Mouse (Mus musculus) kidney, postnatal 10 days (tissue): ENCODE results near the gene 6330403K07Rik.

Experiments used
- DNase-seq: peaks from one replicate; pipeline ENCODE4 v3.0.0; 2021; ENCODE audit warnings: mixed read lengths

6330403K07Rik gene

DNA sequence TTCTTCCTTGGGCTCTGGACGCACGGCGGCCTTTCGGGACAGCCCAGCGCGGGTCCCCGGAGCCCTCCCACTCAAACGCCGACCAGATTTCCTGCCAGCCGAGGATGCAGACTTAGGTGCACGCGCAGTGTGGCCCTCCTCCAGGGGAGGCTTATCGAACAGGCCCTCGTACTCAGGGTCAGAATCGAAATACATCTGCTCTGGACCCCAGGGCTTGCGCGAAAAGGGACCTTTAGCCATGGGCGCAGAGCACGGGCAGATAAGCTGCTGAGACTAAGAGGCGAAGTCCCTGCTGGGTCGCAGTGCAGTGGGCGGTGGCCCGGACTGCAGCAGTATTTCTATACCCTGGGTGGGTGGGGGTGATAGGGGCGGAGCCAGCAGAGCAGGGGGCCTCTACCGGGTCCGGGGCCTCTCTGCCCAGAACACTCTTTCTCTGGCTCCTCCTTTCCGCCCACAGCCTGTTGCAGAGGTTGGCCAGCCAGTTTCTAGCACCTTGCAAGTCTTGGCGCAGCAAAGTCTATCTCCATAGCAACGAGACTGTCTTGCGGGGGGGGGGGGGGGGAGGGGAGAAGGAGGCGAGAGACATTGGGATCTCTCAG is at the start of gene 6330403K07Rik:
Gene 6330403K07Rik, minus strand, starts transcription at position 351 of the 599 bp plus-strand sequence.
- peak; percentile 60 for DNase-seq

DNA sequence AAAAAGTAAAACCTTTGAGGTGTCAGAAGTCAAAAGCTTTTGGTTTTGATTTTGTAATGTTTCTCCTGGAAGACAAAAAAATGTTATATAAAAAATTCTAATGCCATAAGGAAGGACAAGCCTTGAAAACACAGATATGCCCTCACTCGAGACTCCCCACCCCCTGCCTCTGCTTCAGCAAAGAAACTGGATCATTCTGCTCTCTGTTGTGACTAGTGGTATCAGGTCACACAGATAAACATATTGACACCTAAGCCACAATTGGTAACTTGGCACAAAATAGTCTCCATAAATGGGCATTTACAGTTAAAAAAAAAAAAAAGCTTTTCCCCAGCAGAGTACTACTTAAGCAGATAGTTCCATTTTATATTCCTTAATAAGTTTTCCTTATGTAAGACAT is 43.0 kb upstream of the 6330403K07Rik start:
- no peak for DNase-seq

DNA sequence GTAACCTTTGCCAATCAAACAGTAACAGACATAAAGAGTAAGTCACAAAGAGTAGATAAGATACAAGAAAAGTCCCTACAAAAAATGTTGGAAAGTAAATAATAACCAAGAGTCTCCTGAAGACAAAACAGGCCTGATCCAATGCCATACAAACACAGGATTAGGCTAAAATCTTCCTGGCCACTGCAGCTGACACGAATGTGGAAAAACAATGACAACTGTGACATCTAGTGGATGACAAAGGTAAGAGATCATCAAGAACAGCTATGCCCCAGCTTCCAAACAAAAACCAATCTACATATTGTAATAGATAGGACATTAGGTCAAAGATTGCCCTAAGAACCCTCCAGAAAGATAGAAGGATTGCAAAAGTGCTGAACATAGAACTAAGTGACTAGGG is 19.2 kb upstream of the 6330403K07Rik start:
- peak; percentile 10 for DNase-seq

DNA sequence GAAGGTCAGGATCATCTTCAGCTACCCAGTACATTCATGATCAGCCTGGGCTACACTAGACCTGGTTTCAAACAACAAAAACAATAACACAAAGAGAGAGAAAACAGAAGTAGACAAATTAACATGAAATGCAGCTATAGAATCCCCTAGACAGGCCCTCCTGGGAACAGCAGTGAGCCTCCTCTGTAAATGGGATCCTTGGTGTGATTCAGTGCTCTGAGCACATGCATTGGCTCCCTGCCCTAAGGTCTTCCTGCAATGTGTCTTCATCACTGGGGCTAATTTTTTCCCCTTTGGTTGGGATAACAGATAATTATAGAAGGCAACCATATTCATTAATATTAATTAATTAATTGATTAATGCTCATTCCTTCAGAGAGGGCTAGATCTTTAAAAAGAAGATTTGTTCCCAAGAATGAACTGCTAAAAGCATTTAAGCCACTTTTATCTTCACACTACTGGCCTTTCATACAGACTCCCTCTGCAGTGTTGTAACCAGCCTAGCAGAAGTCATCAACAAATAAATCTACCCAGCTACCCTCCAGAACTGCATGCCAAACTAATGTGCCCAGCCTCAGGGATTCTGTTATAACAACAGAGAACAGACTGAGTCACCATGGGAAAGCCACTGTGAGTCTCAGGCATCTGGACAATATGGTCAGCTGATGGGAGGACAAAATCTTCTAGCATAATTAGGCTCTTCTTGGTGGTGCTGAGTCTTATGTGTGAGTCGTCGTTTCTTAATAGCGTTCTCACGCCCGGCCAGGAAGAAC is 6.4 kb upstream of the 6330403K07Rik start:
- DNase-seq = no peak

DNA sequence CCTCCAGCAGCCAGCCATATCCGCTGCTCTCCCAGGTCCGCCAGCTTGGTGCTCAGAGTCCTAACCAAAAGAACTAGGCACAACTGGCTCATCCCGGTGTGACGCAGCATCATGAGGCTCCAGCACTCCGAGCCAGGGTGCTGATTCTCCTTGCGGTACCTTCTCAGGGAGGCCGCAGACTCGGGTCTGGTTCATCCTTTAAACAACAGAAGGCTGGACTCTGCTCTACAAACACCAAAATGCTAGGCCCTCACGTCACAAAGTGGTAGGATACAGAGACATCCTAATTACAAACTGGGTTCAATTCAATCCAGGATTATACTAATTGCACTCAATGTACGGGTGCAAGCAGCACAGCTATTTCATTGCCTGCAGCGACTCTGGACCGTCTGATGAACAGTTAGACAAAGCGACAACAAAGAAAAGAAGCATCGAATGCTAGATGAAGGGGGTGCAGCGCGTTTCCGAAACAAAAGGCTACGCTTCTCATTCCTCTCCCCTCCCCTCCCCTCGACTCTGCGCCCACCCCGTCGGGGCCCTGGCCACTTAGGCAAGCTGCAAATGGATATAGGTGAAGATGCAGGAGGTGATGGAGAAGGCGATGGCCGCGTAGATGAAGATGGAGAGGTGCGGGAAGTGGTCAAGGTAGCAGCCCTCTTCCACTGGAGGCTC is 686 bp downstream of the 6330403K07Rik start:
- DNase-seq = peak; percentile 13

DNA sequence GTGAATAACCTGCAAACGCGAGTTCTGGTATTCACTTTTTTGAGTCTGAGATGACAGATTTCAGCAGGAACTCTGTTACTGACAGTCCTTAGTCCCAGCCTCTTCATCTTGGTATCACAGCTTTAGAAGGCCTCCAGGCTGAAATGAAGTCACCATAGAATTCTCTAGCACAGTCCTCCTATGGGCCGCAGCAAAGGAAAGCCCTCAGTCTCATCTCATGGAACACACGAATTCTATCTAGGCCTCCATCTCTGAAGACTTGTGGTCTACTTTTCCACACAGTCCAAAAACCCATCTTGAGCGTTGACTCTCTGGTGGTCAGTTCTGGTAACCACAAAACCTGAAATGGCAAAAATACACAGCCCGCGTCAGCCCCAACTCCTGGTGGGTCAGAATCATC is 1.2 kb downstream of the 6330403K07Rik start:
- no peak for DNase-seq

DNA sequence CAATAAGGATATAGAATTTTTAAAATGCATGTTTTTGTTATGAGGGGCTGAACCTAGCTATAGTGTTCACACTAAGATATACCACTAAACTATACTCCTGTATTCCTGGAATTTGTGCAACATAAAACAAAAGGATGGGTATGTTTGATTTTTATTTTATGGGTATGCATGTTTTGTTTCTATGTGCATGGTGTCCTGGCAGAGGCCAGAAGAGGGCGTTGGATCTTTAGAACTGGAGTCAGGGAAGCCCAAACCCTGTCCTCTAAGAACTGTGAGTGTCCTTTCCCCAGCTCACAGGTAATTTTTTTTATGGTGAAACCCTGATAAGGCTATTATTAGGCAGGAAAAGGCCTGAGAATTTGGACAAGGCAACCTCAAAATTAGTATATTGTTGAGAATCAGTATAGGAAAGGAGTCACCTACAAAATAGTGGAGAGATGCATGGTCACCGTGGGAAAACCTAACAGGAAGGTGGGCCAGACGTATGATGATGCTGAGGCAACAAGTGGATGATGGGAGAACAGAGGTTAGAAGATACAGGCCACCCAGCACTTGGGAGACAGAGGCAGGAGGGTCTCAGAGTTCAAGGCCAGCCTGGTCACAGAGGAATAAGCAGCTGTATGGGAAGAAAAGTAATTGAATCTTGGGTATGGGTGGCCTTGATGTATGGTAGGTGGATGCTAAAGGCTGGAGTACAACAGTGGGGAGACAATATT is 3.8 kb downstream of the 6330403K07Rik start:
- no peak for DNase-seq

DNA sequence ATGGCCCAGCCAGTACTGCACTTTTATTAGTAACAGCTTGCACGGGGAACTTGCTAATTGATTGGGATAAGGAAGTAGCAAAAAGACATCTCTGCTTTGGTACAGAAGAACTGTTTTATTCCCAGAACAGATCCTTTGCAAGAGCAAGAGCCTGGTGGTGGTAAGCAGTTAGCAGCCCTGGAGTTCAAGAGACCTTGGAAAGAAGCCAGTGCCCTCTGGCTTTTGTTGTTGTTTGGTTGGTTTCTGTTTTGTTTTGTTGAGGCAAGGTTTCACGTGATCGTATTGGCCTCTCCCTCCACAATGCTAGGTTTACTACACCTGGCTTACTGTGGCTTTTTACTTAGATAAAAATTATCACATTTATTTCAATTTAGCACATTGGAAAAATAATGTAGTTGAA is 5.0 kb downstream of the 6330403K07Rik start:
- no peak for DNase-seq

DNA sequence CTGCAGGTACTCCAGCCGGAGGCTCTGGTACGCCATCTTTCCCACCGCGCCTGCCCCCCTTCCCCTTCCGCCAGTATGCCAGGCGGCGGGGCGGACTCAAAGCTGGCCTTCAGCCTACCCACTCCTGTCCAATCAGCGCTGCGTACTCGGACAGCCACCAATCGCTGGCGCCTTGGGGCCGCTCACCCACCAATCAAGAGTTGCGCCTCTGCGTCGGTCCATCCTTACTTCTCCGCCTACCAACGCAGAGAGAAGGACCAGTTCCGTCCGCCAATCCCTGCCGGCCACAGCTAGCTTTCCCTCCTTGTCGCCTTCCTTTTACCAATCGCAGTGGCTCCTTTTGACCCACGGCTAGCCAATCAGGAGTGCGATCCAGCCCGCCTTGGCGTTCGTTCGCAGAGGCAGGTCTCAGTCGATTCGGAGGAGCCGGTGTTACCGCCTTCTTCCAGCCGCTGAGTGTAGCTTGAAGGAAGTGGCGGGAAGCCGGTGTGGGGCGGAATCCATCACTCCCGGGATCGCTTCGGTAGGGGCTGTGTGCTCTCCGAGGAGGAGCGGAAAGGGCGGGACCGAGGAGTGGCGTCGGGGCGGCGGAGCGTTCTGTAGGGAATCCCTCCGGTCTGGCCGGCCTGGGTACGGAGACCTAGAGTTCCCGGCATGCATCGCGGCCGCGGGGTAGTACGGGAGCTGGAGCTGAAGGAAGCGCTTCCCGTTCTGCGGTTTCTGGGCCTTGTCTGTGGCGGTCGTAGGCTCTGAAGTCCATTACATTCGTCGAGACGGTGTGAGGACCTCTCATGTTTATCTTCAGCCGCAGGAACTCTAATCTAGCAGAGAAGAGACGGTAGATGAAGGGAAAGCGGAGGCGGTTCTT is 13.9 kb downstream of the 6330403K07Rik start, which contains the start of the genes Mis12 and Derl2:
Gene Mis12, plus strand, starts transcription at position 411 of the 868 bp plus-strand sequence.
Gene Derl2, minus strand, starts transcription at position 641 of the 868 bp plus-strand sequence.
- peak; percentile 98 for DNase-seq

DNA sequence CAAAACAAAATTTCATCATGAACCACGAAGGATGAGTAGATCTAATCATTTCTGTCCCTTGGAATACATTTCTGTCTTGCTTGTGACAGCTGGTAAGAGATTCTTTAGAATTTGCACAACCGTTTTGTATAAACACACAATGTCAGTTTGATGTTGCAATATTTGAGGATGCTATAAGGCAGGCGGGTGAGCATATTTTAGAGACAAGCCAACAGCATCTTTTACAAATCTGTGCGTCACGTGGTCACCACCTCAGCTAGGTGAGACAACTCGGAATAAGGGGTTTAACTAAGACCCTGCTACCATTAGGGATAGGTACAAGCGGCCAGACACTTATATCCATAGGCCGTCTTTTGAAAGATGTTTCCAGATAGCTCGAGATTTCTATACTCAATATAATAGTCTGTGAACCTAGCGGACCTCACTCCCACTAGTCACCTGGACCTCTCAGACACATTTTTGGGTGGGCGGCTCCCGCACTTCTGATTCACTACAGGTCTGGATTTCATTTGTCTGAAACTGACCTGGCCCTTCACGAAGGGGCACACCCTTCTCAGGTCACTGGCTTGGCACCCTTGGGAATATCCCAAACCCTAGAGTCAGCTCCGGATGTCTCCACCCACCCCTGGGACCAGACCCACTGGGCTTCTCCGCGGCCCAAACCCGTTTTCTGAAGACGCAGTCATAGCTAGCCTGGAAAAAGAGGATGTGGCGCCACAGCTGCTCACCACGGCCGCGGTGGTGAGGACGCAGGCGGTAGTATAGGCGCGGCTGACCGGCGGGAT is 14.7 kb downstream of the 6330403K07Rik start:
- DNase-seq = no peak

DNA sequence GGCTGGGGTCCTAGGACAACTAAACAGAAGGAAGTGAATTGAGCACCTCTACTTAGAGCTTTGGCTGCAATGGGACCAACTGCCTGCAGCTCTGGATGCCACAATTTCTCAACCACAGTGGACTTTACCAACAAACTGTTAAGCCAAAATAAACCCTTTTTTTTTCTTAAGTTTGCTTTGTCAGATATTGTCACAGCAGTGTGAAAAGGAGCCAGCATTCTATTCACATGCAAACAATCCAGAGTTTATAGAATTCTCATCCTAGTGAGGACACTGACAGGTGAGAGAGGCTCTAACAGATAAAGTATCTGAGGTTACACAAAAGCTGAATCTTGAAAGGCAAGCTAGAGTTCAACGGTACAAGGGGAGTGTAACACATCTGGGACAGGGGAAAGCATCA is 16.3 kb downstream of the 6330403K07Rik start:
- DNase-seq = no peak

DNA sequence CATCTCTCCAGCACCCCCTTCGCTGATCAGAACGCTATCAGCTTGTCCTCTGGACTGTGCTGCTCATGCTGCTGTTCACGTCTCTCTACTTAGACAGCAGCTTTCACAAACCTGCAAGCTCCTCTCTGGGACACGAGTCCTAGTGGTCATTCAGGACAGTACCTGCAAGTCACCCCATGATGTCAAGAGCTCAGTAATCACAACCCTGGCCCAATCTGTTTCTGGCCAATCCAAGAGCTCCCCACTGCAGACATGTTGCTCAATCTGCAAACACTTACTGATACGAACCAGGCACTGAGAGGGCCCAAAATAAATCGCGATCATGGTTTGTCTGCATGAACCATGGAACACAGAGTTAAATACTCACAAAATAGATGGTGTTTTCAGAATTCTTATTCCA is 20.6 kb downstream of the 6330403K07Rik start:
- no peak for DNase-seq

DNA sequence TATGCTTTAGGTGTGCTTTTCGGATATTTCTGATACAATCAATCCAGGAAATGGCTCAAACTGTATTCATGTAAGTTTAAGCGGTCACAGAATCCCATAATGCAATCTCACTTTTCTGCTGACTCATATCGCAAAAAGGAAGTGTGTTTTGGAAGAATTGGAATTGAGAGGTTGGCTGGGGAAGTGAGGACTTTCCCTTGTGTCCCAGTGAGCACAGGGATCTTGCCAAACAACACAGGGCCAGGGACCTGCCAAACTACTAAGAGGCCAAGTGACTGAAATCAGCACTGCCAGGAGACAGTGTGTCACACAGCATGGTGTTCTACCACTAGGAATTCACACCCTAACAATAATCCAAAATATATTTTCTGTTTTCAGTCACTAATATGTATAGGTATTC is 25.0 kb downstream of the 6330403K07Rik start:
- no peak for DNase-seq

DNA sequence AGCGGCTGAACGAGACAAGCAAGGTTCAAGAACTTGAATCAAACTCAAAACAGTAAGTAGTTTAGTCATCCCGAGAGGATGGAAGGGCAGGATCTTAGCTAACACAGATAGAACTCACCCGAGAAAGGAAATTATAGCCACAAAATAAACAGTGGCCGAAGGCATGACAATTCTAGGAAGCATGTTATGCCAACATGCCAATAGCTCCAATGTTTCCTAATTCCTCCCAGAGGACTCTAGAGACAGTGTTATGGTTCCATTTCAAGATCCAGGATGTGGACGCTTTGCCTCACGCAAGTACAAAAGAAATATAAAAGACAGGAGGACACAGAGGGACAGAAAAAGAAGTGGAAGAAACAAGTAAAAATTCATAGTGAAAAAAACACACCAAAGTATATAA is 25.5 kb downstream of the 6330403K07Rik start:
- no peak for DNase-seq

DNA sequence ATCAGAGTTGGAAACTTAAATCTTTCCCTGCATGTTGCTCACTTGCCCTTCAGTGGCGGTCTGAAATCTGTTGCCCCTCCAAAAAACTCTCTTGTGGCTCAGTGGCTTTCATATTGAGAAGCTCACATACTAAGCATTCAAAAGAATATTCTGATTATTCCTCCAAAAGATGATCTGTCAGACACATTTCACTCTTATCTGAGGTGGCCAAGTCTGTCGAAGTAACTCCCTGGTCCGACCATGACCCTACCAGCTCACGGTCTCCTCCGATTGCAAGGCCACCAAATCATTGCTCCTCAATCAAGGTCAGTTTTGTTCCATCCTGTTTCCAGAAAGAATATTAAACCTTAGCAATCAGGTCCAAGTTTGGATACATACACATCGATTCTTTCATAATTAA is 26.3 kb downstream of the 6330403K07Rik start:
- DNase-seq = no peak

DNA sequence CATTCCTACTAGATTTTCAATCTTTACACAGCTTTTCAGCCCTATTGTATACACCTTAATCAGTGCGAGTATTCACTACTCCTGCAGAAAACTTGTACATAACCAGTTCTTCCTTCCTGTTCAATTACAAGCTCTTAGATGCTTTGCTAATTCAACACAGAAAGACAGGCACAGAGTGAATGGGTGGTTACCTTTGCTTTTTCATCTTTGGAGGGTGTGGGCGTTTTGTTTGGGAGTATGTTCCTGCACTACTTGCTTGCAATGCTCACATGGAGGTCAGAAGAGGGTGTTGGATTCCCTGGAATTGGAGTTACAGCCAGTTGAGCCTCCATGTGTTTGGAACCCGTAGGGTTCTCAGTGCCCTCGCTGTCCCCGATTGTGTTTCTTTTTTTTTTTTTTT is 28.3 kb downstream of the 6330403K07Rik start:
- DNase-seq = no peak

DNA sequence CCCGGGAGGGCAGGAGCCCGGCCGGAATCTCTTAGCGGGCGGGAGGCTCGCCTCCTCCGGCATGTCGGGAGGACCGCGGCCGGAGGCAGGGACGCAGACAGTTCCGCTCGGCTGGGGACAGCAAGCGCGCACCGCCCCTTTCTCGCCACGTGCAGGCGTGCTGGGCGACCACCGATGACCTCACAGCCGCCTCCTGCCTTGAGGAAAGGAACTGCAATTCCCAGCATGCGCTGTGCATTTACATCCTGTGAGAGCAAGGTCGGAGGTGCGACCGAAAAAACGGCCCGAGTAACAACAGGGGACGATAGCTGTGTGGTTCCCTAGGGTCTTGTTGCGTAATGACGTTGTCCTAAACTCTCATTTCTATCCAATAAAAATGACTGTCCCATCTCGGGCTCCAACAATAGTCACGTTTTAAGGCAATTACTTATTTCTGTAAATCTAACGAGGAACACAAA is 29.0 kb downstream of the 6330403K07Rik start, which contains the start of gene Dhx33:
Gene Dhx33, minus strand, starts transcription at position 122 of the 458 bp plus-strand sequence.
- peak; percentile 98 for DNase-seq

DNA sequence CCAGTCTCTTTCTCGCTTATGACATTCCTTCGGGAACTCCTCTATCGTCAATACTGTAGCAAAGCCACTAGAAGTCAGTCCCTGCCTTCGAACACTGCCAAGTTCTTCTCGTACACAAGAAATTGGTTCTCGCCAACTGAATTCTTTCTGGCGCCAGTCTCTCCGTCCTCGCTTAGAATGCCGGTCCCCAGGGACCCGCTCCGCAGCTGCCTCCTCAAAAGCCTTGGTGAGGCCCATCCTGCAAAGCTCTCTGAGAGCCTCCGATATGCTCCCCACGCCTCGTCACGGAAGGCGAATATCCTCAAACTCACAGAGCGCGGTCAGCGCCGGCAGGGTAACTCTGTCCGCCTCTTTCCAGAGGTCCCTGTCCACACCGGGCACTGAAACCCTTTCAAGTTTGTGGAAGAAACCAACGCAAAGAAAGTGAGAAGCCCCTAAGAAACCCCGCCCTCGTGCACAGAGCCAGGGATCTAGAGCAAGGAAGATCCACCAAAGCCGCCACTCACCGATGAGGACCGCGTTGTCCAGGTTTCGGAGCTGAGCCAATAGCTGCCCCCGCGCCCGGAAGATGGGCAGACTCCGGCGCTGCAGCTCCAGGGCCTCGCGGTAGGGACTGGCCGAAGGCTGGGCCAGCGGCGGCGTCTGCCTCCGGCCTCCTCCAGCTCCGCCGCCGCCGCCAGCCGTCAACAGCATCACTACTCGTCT is 29.6 kb downstream of the 6330403K07Rik start:
- DNase-seq = no peak

DNA sequence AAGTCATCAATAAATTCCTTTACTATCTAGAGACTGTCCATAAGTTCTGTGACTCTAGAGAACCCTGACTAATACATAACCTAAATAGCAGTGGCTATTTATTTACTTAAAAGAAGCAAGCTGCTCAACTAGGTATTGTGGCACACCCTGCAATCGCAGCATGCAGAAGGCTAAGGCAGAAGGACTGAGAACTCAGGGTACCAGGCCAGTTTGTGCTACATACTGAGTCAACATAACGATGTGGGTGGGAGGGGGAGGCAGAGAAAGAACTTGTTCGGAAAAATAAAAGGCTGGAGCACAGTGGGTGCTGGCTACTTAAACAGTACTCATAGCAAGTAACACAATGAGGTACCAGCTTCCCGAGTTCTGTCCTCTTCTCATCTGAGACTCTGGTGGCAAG is 32.1 kb downstream of the 6330403K07Rik start:
- DNase-seq = no peak

DNA sequence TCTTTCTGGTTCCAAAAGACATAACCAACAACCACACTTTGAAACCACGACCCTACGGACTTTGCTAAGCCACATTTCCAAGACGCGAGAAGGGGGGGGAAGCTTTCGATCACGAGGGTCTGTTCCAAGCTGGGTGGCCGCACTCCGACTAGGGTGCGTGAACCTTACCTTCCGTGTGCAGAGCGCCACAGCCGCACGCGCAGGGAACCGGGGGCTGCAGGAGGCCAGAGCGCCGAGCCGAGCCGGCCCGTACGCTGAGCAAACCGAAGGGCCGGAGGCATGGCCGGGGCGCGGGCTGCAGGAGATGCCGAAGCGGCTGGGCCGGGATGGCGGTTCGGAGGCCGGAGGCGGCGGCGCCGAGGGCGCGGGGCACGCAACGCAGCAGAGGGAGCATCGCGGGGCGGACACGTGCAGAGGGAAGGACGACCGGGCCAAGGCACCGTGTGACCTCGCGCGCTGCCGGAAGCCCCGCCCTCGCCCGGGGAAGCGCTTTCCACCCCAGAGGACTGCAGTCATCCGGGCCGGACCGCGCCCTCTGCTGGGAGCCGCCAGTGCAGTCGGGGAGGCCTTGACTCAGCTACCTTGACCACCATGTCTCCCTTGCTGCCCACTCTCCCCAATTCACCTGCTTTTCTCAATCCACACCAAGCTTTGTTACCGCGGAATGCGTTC is 50.6 kb downstream of the 6330403K07Rik start, which contains the start of gene C1qbp:
Gene C1qbp, minus strand, starts transcription at position 470 of the 672 bp plus-strand sequence.
- peak; percentile 98 for DNase-seq
